Mouse (Mus musculus): Measurements from ENCODE around the gene Ifitm3.

- TF ChIP-seq CTCF (IDR thresholded peaks at IDR 0.05; ENCODE audit: insufficient read depth, low read depth, low read length), result no peak
- TF ChIP-seq POLR2A (IDR thresholded peaks at IDR 0.05; ENCODE audit: insufficient read depth, low read depth, low read length), result no peak
Observed at GRCm38 (mm10) chr7:141006914-141007313, 3.7 kb downstream of the Ifitm3 start.
